Mouse (Mus musculus) spleen, postnatal 10 days (tissue): ENCODE results near the gene Fshr.

ENCODE experiments used
- DNase-seq, 2 experiments: peaks; one replicate each; pipeline ENCODE4 v3.0.0; 2021 to 2022; ENCODE audit warnings: low spot score in 2 of 2

Fshr gene

DNA sequence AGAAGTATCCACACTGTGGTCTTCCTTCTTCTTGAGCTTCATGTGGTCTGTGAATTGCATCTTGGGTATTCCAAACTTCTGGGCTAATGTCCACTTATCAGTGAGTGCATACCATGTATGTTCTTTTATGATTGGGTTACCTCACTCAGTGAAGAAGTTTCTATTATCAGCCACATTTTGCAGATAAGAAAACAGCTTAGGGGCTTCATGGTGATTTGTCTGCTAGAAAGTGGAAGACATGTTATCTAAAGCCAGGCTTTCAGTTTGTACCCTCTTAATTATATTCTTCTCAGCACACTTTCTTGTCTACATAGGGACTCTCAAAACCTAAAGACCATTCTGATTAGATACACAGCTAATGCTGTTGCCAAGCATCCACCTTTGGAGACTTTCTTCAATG is 165.8 kb downstream of the Fshr start:
- no peak for DNase-seq

DNA sequence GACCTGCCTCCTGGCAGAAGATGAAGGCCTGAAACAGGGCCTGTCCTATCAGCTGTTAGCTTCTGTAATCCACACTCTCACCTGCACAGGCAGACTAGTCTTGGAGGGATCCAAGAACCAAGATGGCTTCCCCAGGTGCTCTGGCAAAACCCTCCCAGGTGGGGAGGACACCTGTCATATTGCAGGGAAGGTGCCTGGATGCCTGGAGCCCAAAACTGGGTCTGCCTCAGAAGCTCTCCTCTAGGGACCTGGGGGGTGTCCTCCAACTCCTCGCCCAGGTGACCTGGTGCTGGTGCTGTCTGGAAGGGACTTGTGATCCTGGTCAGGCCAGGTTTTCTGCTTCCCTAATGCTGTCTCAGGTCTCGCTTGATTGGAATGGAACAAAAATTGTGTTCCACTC is 167.5 kb downstream of the Fshr start:
- no peak for DNase-seq

DNA sequence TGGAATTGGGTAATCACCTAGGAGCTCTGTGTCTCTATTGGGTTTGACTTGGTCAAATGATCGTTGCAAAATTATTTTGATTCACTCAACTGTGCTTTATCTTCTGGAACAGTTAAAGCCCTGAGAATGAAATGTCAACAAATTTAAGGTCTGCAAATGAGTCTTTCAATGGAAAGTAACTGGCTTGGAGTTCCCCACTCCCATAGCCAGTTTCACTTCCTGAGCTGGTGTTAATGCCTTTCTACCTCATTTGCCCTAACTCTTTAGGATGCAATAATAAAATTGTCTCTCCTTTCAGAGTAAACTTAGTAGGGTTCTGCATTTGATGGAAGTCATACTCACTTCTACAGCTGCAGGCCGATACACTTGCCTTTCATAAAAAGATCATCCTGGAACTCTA is 181.0 kb downstream of the Fshr start:
- DNase-seq = no peak

DNA sequence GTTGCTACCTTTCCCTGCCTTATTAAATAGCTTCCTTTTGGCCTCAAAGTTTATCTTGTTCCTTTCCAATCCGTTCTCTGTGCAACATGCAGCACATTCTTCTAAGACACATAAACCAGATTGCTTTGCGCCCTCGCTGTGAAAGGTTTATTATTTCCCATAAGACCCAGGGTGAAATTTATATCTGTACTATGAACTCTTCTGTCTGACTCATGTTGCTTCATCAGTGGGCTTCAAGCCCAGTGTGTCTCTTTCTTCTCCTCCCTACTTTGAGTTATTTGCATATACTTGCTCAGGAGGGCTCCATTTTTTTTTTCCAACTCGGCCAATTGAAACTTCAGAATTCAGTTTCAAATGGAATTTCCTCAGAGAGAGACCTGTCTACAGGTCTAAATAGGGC is 183.5 kb downstream of the Fshr start:
- DNase-seq = no peak

DNA sequence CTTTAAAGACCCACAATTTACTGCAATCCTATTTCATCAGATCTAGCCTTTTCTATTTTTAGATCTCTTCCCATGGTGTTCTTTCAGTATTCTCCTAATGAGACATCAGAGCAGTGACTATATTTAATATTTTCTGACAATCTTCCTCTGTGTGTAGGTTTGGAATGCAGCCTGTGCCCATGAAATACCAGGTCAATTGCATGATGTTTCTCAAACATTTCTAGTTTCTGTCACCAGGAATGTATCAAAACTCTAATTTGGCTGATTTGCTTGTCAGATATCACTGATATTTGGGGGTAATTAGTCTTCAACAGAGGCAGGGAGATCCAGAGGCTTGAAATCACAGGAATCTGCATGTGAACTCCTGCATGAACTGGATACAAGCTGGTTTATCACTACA is 186.8 kb downstream of the Fshr start:
- DNase-seq = no peak

DNA sequence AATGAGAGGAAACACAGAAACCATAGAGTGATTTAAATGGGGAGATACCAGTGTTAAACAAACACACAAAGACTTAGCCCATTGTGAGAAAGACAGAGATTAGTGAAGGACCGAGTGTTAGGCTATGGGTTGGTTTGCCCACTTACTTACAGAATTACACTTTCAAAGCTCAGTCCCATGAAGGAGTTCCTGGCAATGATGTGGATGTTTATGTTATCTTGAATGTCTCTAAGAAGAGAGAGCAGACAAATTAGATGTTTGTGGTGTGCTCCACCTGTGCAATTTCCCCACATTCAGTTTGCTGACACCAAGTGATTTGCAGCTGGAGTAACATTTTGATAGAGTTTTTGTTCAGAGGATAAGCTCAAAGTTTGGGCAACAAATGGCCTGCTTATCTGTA is 191.4 kb downstream of the Fshr start:
- no peak for DNase-seq

DNA sequence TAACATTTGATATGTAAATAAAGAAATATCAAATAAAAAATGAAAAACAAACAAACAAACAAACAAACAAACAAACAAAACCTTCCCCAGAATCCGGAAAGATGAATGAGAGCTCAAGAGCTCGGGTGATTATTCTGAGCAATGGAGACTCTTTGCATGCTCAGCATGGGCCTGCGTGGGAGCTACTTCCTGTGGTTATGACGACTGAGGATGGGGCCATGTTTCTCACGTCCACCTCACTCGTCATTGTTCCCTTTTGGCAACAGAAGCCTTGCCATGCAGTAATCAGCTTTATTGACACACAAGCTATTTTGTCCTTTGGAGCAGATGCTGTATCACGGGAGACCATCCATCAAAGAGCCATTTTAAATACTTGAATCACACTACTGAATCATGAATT is 191.8 kb downstream of the Fshr start:
- DNase-seq = no peak

DNA sequence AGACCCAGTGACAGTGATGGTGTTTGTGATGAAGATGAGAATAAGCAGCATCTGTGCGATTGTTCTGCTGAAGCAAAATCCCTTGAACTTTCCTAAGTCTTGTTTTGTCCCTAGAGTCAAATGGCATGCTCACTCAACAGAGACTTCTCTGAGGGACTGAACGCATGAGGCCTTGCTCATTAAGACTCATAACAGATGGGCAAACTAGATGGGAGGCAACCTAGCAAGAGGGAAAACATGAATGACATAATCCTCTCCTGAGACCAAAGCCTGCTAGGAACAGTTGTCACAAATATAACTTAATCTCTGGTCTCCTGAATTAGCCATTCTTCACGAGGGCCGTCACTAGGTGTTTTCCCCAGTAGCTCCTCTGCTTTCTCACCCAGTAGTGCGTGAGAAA is 194.5 kb downstream of the Fshr start:
- DNase-seq = no peak

DNA sequence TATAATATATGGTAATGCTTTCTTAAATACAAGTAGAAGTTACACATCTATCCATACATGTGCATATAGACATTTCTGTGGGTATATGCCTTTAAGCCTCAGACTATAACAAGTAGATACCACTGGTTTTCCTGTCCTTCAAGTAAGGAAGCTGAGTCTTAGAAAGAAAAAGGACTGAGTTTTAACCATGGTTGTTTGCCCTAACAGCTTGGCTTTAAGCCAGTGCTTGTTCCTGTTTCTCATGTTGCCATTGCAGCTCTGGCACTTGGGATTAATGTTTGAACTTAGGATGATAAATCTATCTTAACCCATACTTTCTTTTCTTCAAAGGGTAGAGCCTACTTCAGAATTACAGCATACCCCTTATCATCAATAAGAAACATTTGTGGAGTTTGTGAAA is 200.6 kb downstream of the Fshr start:
- no peak for DNase-seq

DNA sequence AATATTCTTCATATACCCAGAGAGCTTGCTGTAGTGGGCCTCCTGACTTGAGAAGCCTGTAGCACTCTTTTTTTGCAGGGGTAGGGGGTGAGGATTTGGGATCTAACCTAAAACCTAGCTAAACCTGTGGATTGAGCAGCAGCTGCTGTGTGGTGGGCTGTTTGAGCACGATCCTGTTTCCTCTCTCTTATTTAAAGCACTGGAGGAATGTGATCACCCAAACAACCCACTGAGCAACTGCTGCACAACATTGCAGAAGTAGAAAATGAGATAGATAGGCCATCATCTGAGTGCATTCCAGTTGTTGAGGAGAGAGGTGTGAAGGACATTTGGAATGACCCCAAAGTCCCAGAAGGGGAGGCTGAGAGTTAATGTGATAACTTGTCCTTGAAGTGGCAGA is 202.2 kb downstream of the Fshr start:
- DNase-seq = no peak

DNA sequence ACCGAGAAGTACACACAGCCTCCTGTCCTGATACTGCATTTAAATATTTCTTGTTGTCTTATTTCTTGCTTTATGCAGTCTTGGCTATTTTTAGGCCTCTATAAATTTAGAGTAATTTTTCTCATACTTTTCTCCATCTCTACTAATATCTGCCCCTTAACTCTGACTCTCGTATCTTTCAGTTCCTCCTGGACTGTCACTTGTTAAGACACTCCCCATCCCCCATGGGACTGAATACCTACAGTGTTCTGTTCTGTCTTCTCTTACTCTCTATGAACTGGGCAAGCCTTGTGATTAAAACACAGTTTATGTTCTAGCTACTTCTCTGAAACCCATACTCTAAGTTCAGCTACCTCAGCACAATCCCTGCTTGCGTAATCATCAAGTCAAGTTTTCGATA is 209.2 kb downstream of the Fshr start:
- DNase-seq = no peak

DNA sequence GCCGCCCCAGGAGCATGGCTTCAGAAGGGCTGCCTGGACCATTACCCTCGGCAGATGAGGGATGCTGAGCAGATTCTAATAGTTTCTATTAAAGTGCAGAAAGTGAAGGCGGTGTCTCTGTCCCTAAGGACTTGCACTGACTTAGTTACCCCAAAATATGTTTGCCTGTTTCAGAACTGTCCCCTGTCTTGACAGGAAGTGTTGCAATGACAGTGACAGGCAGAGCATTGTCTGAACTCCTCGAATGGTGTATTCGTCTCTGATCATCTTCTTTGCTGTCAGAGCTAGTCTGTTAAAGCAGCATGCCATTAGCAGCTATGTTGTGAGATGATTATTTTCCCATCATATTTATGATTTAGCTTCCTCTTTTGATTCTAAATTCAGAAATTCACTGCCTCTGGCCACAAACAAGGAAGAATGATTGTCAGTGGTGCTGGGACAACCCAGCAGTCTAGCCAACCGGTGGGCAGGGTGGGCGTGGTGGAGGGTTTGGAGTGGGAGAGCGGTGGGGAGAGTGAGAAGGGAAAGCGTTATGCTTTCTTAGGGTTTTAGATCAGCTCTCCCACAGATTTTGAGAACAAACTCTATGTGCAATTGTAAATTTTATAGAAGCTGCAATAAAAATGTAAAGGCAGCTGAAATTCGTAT is 219.6 kb downstream of the Fshr start:
- DNase-seq = no peak

DNA sequence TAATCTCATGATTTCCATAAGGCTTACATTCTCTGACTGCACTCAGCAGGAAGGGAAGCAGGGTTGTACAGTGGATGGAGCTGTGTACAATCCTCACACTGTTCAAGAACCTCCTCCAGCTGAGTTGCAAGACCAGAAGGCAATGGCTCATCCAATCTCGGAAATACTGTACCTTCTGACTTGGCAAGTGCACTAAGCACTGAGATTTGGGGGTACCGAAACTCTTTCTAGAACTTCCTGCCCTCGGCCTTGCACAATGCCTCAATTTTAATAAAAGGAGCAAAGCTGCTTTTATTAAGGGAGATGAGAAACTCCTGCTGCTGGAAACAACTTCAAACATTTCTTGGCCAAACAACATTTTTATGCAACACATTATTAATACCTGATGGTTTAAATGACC is 225.9 kb downstream of the Fshr start:
- no peak for DNase-seq

DNA sequence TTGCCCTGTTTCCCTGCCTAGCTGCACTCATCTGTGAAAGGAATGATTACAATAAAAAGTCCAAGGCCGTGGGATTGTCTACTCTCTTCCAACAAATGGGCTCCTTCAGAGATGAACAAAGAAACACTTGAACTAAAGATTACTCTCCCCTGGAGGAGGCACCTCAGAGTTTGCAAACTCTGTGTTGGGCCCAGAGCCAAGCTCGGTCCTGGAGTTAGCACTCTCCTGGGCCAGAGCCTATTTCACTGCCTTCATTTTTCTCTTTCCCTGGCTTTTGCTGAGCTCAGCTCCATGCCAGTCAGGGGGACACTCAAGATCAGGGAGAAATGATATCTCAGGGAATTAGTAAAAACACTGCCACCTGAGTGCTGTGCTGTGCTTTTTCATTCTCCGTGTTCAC is 234.4 kb downstream of the Fshr start:
- DNase-seq = no peak

DNA sequence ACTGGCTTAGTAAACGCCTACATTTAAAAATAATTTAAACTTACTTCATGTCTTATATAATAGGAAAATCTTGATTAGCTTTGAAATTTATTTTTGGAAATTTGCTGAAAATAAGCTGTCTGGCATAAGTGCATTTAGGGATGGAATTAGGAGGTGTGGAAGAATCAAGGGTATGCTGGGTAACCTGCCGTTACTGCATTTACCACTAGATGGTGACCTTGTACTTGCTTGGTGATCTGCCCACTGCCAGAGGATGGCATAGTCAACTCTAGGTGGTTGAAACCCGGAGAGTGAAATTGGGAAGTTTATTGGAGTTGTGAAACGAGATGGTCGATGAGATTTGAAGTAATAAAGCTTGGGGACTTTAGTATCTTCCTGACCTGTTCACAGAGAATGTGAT is 246.5 kb downstream of the Fshr start:
- DNase-seq = no peak

DNA sequence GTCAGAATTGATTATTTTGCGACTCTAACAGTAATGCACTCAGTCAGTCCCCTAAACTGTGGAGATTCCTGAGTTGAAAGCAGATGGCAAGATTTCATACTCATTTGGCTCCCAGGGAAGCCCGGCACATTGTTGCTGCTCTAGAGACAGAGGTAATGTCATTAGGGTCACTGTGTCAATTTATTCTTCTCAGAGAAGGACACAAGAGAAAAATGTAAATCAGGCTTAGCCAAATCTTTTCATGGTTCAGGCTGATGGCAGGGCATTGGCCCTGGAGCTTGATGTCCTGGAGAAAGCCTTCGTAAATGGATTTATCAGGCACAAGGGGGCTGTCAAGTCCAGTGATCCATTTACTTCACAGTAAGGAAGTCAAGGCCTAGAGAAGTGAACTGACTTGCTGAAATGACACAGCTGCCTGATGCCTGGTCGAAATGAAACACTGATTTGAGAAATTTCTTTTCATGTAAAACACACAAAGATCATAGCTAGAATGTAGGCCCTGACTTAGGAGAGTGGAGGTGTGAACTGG is 262.3 kb downstream of the Fshr start:
- no peak for DNase-seq

DNA sequence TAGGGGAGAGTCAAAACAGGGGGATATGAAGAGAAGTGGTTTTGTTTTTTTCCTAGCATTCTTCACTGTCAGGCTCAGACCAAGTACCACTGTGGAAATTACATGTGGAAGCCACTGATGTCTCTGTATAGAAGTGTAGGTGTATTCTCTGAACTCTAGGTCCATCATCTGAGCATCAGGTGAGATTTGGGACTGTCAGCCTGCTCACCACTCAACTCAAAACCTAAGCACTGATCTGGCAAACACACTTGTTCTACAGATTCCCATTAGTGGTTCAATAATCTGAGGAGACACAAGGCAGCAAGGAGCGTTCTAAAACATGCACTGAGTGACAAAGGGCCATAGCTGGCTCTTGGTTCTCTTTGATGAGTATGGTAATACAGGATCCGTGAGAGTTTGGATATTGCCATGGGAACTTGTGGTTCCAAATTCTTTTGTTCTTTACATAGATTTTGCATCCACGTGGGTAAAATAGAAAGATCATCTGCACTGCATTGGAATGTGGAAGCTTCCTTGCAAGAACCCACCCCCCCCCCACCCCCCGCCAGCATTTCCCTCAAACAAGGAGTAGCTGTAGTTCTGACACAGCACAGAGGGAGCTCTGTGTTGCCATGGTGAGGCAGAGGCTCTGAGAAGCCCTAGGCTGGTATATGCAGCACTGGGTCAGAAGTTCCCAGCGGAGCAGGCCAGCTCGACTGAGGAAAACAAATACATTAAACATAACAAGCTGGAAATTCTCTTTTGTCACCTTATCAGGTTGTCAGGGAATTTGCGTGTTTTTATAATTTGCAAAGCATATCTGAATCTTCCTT is 262.9 kb downstream of the Fshr start:
- no peak for DNase-seq

DNA sequence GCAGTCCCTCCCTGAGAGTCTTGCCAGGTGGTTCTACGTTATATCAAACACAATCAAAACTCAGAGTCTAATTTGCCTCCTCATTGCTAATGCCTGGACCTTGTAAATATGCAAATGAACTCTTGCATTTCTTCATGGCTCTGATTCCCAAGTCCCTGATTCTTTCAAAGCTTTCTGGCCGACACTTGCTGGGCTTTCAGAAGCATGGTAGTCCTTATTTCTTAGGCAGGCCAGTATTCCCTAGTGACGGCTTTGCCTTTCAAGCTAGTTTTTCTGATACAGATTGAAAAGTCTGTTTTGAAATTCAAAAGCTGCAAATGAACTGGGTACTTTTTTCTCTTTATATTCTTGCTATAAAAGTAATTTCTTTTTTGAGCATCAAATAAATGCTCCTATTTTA is 263.5 kb downstream of the Fshr start:
- no peak for DNase-seq
